Mouse (Mus musculus) liver, postnatal 0 days (tissue): ENCODE data around the gene Epha8.

Experiments
- CTCF ChIP-seq: sonication (generic); IDR thresholded peaks from 2 replicates; pipeline ENCODE4 v1.5.1; 2016; ENCODE audit warnings: antibody characterized with exemption, low read depth
- EP300 ChIP-seq: IDR thresholded peaks from 2 replicates; pipeline ENCODE4 v1.6.1; 2016; ENCODE audit warnings: antibody characterized with exemption, low read depth, mild to moderate bottlenecking

DNA sequence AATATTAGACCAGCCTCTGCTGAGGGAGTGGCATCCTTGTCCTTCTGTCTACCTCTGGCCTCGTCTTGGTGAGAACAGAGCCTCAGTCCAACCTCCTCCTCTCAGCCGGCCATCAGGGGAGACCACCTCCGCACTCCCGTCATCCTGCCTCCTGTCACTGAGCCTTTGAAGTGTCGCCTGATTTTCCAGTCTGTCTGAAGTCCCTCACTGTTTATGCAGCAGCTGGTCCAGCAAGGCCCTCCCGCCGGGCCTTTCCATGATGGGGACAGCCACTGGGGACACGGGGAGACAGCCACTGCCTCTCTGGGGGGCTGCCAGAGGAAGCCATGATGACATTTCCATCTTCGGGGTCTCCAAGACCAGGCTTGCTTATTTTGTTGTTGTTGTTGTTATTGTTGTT lies 43.8 kb downstream of the Epha8 start:
- no peak for TF ChIP-seq CTCF
- TF ChIP-seq EP300: no peak
